Mouse (Mus musculus) hindbrain, embryonic 12.5 days (tissue): Measurements from ENCODE around the gene Dpy30. TPM values are rescaled to one million over a fixed set of nuclear protein-coding genes. Genes with fewer than 3 reads are reported as not detected.
"Not testable (repeated sequence)": the region's sequence is repeated elsewhere in the genome, so short reads cannot be mapped to it uniquely, and the experiment has no call there.

Experiments
- ATAC-seq: fragments of 200-750 bp; cut with Nextera tagmentation; 2 replicates; pipeline ENCODE4 v1.8.0; 2017; ENCODE audit warnings: moderate TSS enrichment; ENCODE audit not compliant: low FRiP score
- H3K27ac ChIP-seq: fragments of 300-500 bp; sonication (generic); 2 replicates; pipeline ENCODE4 v1.5.1; 2016; ENCODE audit warnings: mild to moderate bottlenecking
- H3K27me3 ChIP-seq: fragments of 300-500 bp; sonication (generic); 2 replicates; pipeline ENCODE4 v1.6.1; 2016; ENCODE audit warnings: mild to moderate bottlenecking
- H3K36me3 ChIP-seq: fragments of 300-500 bp; sonication (generic); 2 replicates; pipeline ENCODE4 v1.6.1; 2016; ENCODE audit warnings: mild to moderate bottlenecking
- H3K4me1 ChIP-seq: fragments of 300-500 bp; sonication (generic); 2 replicates; pipeline ENCODE4 v1.6.1; 2016
- H3K4me2 ChIP-seq: fragments of 300-500 bp; sonication (generic); replicated peaks from 2 replicates; pipeline ENCODE4 v1.6.1; 2016; ENCODE audit warnings: mild to moderate bottlenecking
- H3K4me3 ChIP-seq: fragments of 300-500 bp; sonication (generic); 2 replicates; pipeline ENCODE4 v1.5.1; 2016; ENCODE audit warnings: mild to moderate bottlenecking
- H3K9ac ChIP-seq: fragments of 300-500 bp; sonication (generic); 2 replicates; pipeline ENCODE4 v1.6.1; 2016; ENCODE audit warnings: mild to moderate bottlenecking, moderate library complexity
- H3K9me3 ChIP-seq: fragments of 300-500 bp; sonication (generic); replicated peaks from 2 replicates; pipeline ENCODE4 v1.6.1; 2016; ENCODE audit warnings: mild to moderate bottlenecking
- WGBS: fragments of 180-500 bp; shearing (Covaris S2); methylation state at CpG from one replicate; pipeline ENCODE4 v1.1.7; 2016; 5-methylcytosine and 5-hydroxymethylcytosine counted together
- polyA plus RNA-seq: library from polyadenylated mRNA; unstranded; fragments of >200 nt; fragmentation: Nextera tagmentation; extraction: Ambion mirVana; gene quantifications from 2 replicates; pipeline ENCODE4 v1.2.1, GENCODE M21; 2016

Dpy30 gene
- polyA plus RNA-seq, 1 experiment from 2014 or later = 200 TPM

DNA sequence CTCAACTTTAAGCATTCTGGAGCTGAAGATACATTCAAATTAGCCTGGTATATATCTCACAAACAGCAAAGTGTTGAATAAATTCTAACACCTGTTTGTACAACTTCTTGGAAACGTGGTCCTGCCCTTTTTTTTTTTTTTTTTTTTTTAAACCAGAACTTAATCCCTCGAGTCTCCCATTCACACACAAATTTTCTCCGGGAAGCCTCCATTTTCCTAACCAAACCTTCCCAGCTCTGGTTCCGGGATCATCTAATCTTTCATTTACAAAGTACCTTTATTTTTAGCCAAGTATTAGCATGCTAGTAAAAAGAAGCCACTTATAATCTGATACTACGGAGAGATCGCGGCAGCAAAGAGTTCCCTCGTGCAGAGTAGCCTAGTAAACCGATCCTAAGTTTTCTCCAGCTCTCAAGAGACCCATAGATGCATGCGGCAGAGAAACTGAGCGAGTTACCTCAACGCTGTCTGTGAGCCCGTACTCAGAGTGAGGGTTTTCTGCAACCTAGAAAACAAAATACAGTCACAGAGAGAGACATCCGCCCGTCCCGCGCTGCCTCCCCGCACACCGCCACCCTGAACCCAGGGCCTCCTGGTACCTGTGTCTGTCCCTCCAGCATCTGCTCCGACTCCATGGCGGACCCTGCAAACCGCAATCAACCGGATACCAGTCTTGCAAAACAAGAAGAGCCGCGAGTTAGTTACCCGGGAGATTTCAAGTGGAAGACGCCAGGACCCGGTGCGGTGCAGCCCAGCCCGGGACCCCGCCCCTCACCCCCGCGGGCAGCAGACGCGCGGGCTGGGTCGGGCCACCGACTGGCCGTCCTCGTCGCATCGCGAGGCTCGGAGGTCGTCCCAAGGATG is 8.1 kb downstream of the Dpy30 start:
- ATAC-seq = peak; percentile 91
- peak overlapping the region; percentile 75 for H3K9ac ChIP-seq
- no peaks in the 10 kb centered on the region for H3K27me3 ChIP-seq
- H3K27ac ChIP-seq = peak overlapping the region; percentile 91
- under 1% methylated on average over 45 of the region's 45 CpGs for WGBS
- H3K4me2 ChIP-seq = peak overlapping the region; percentile 81
- peaks cover 14% of the 10 kb centered on the region for H3K4me1 ChIP-seq
- H3K36me3 ChIP-seq = peaks cover 6% of the 10 kb centered on the region; the same call in 1 of the 2 replicates
- no peaks in the 10 kb centered on the region for H3K9me3 ChIP-seq
- H3K4me3 ChIP-seq = peak overlapping the region; percentile 75

DNA sequence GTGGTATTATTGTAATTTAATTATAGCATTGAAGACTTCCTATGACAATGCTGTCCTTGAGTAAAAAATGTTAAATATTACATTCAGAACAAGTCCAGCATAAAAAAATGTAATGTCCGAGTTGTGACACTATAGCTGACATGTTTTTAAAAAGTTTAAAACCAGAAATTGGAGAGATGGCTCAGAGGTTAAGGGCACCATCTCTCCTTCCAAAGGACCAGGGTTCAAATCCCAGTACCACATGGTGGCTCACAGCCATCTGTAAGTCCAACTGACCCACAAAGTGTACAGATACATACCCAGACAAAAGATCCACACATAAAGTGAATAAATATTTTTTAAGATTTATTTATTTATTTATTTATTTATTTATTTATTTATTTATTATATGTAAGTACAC is 17.7 kb downstream of the Dpy30 start:
- Histone ChIP-seq H3K4me2 (no peak overlapping the region), H3K27ac (no peak overlapping the region), H3K9me3 (no peaks in the 10 kb centered on the region), H3K4me1 (no peaks in the 10 kb centered on the region), H3K4me3 (no peak overlapping the region), H3K36me3 (peaks cover 64% of the 10 kb centered on the region), H3K27me3 (no peaks in the 10 kb centered on the region), H3K9ac (no peak overlapping the region)
- ATAC-seq = no peak
- WGBS = 97% methylated on average over 1 of the region's 1 CpGs

DNA sequence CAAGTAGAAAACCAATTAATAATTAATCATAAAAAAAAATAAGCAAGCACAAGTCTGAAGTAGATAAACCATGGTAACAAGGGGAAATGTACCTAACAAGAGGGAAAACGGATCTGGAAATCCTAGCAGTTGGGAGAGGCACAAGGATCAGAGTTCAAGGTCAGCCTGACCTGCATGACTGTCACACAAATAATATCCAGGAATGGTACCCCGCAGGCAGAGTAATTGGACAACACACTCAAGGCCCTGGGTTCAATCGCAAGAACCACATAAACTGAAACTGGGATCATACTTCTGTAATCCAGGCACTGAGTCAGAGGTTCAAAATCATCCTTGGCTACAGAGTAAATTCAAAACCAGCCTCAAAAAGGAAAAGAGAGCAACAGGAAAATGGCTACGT is 18.1 kb downstream of the Dpy30 start:
- H3K4me2 ChIP-seq = no peak overlapping the region
- no peak overlapping the region for H3K4me3 ChIP-seq
- no peaks in the 10 kb centered on the region for H3K4me1 ChIP-seq
- peaks cover 63% of the 10 kb centered on the region for H3K36me3 ChIP-seq
- H3K27me3 ChIP-seq = no peaks in the 10 kb centered on the region
- H3K9me3 ChIP-seq = no peaks in the 10 kb centered on the region
- no peak for ATAC-seq
- H3K9ac ChIP-seq = no peak overlapping the region
- no peak overlapping the region for H3K27ac ChIP-seq
- 89% methylated on average over 4 of the region's 4 CpGs for WGBS

DNA sequence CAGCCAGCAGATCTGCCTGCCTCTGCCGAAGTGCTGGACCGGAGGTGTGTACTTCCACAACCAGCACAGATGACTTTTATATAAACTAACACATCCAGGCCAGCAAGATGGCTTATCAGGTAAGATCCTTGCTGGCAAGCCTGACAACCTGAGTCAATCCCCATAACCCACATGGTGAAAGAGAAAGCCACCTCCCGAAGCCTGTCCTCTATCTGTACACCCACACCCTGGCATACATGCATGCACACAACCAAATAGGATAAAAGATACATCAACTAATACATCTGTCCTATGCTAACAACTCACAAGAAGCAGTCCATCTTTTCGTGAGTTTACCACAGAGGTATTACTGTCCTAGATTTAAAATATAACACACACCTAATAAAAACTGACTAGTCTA is 19.7 kb downstream of the Dpy30 start:
- Histone ChIP-seq H3K27me3 (no peaks in the 10 kb centered on the region), H3K36me3 (peaks cover 55% of the 10 kb centered on the region), H3K27ac (no peak overlapping the region), H3K9me3 (no peaks in the 10 kb centered on the region), H3K4me1 (no peaks in the 10 kb centered on the region), H3K4me3 (no peak overlapping the region), H3K4me2 (no peak overlapping the region), H3K9ac (no peak overlapping the region)
- 88% methylated on average over 4 of the region's 4 CpGs for WGBS
- ATAC-seq = no peak

DNA sequence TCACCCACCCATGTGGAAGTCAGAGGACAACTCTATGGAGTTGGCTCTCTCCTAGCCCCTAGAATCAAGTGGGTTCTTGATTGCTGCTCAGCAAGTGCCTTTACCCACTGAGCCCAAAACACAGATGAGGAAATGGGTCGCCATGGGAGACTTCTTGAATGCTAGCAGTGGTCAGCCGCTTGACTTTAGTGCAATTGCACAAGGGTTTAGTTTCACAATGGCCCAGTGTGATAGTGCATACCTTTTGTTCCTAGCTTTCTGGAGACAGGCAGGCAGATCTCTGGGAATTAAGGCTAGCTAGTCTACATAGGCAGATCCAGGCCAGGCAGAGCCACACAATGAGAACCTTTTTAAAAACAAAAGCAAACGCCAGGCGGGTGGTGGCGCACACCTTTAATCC is 23.7 kb downstream of the Dpy30 start:
- no peak overlapping the region for H3K9ac ChIP-seq
- H3K4me1 ChIP-seq = no peaks in the 10 kb centered on the region
- H3K36me3 ChIP-seq = peaks cover 34% of the 10 kb centered on the region
- H3K4me2 ChIP-seq = no peak overlapping the region
- no peak overlapping the region for H3K27ac ChIP-seq
- WGBS = 80% methylated on average over 5 of the region's 5 CpGs
- ATAC-seq = no peak
- no peaks in the 10 kb centered on the region for H3K27me3 ChIP-seq
- H3K9me3 ChIP-seq = no peaks in the 10 kb centered on the region
- no peak overlapping the region for H3K4me3 ChIP-seq

DNA sequence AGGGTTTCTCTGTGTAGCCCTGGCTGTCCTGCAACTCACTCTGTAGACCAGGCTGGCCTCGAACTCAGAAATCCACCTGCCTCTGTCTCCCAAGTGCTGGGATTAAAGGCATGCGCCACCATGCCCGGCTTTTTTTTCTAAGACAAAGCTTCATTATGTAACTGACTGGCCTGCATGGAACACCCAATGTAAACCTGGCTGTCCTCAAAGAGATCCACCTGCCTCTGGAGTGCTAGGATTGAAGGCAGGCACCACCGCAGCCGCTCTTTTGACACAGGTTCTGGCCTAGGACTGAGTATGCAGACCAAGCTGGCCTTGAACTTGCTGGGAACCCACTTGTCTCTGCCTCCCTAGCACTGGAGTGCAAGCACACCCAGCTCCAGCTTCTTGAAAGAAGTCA is 26.8 kb downstream of the Dpy30 start:
- peaks cover 19% of the 10 kb centered on the region for H3K36me3 ChIP-seq
- not testable (repeated sequence) for H3K4me3 ChIP-seq, H3K27me3 ChIP-seq, H3K27ac ChIP-seq, ATAC-seq, H3K9ac ChIP-seq, H3K4me1 ChIP-seq, H3K9me3 ChIP-seq, H3K4me2 ChIP-seq
- 92% methylated on average over 5 of the region's 5 CpGs for WGBS

DNA sequence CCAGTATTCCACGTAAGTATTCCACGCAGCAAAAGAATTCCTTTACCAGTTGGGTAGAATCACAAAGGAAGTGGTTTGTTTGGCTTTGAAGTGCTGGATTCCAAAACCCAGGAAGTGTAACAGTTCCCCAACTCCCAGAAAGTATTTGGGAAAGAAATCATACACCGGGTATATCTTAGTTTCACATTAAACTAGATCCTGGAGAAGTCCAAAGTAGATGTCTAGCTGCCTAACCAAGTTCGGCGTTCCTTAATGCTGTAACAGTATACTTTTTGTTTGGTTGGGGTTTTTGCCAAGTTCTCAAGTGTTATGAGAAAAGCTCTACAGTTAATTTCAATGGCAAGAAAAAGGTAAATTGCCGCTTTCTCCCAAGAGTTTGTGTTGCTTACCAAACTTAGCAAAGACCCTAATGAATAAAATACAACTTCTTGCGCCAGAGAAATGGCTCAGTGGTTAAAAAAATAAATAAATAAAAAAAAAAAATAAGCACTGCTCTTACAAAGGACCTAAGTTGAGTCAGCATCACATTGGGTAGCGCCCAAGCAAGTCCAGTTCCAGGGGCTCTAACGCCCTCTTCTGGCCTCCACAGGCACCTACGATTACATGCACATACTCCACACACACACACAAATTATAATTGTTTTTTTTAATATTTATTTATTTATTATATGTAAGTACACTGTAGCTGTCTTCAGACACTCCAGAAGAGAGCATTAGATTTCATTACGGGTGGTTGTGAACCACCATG is 27.5 kb downstream of the Dpy30 start:
- peak overlapping the region; percentile 96 for H3K4me3 ChIP-seq
- H3K4me2 ChIP-seq = peak overlapping the region; percentile 77
- peaks cover 14% of the 10 kb centered on the region for H3K4me1 ChIP-seq
- H3K27me3 ChIP-seq = no peaks in the 10 kb centered on the region
- 0 out of 2 replicates have a peak overlapping the region, but pooled peaks have one; percentile 96 for H3K9ac ChIP-seq
- peak overlapping the region; percentile 98; the same call in 1 of the 2 replicates for H3K27ac ChIP-seq
- peaks cover 13% of the 10 kb centered on the region for H3K36me3 ChIP-seq
- WGBS = 49% methylated on average over 11 of the region's 11 CpGs
- no peaks in the 10 kb centered on the region for H3K9me3 ChIP-seq
- ATAC-seq = no peak

DNA sequence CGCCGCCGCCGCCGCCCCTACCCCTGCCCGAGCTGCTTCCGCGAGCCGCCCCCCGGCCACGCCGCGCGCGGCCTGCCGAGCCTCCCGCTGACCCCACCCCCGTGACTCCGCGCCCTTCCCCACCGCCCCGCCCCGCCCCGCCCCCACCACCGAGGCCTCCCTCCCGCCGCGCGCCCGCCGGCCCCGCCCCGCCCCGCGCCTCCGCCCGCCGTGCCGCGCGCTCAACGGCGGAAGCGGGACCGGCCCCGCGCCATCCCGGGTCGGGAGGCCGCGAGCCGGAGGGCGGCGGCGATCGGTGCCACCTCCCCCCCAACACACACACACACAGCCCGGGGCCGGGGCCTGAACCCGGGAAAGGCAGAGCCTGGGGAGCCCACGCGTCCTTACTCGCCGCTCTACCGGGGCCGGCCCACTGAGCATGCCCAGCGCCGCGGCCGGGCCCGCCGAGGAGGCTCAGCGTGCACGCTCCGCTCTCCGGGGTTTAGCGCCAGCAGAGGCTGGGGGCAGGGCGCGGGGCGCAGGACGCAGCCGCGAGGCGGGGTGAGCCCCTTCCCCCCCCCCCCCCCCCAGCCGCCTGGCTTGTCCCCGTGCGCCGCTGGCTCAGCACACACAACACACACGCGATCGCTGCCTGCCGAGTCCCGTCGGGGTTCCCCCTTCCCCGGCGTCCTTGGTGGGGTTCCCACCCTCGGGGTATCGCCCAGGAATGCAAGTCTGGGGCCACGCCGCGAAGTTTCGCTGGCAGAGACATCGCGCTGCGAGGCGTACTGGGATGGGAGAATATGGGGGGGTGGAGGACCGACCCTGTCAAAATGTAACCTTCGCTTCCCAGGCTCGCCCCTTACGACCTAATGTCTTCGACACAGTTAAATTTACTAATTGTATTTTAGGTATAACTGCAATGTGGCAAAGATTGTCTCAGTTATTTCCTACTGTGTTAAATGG is 28.4 kb downstream of the Dpy30 start, which contains the start of gene Memo1:
TSS of gene Memo1 (minus strand) at position 496 of the 945 bp plus-strand sequence.
- peak within 1 kb of the TSS; percentile 96 for H3K9ac ChIP-seq
- peaks cover 19% of the 10 kb centered on the region for H3K4me1 ChIP-seq
- no peaks in the 10 kb centered on the region for H3K27me3 ChIP-seq
- under 1% methylated on average over 74 of the region's 110 CpGs for WGBS
- peak within 1 kb of the TSS; percentile 98 for H3K27ac ChIP-seq
- peaks cover 10% of the 10 kb centered on the region; the same call in 1 of the 2 replicates for H3K36me3 ChIP-seq
- H3K4me3 ChIP-seq = peak within 1 kb of the TSS; percentile 96
- no peaks in the 10 kb centered on the region for H3K9me3 ChIP-seq
- H3K4me2 ChIP-seq = peak within 1 kb of the TSS; percentile 77
- peak; percentile 92 for ATAC-seq

DNA sequence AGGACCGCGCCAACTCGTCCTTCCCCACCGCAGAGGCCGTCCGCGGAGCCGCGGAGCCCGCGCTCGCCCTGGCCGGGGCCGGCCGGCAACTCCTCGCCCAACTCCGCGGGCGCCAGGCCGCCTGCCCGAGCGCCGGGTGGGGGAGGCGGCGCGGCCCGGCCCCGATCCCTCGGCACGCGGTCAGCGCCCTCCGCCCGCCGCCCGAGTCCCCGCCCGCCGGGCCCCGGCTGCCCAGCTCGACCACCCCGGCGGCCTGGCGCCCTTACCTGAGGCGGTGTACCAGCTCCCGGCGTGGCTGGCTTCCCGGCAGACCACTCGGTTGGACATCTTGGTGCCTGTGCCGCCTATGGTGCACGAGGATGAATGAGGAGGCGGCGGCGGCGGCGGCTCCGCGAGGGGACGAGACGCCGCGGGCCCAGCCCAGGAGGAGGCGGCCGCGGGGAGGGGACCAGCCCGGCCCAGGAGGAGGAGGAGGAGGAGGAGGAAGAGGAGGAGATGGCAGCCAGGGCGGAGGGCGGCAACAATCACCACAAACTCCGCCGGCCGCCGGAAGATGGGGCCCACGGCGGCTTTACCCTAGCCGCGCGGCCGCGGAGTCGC is 29.2 kb downstream of the Dpy30 start:
- no peaks in the 10 kb centered on the region for H3K9me3 ChIP-seq
- H3K9ac ChIP-seq = peak overlapping the region; percentile 96
- peaks cover 19% of the 10 kb centered on the region for H3K4me1 ChIP-seq
- H3K27me3 ChIP-seq = no peaks in the 10 kb centered on the region
- peak overlapping the region; percentile 96 for H3K4me3 ChIP-seq
- peak overlapping the region; percentile 98 for H3K27ac ChIP-seq
- WGBS = under 1% methylated on average over 53 of the region's 80 CpGs
- peak overlapping the region; percentile 77 for H3K4me2 ChIP-seq
- H3K36me3 ChIP-seq = peaks cover 6% of the 10 kb centered on the region; the same call in 1 of the 2 replicates
- ATAC-seq = peak; percentile 84

DNA sequence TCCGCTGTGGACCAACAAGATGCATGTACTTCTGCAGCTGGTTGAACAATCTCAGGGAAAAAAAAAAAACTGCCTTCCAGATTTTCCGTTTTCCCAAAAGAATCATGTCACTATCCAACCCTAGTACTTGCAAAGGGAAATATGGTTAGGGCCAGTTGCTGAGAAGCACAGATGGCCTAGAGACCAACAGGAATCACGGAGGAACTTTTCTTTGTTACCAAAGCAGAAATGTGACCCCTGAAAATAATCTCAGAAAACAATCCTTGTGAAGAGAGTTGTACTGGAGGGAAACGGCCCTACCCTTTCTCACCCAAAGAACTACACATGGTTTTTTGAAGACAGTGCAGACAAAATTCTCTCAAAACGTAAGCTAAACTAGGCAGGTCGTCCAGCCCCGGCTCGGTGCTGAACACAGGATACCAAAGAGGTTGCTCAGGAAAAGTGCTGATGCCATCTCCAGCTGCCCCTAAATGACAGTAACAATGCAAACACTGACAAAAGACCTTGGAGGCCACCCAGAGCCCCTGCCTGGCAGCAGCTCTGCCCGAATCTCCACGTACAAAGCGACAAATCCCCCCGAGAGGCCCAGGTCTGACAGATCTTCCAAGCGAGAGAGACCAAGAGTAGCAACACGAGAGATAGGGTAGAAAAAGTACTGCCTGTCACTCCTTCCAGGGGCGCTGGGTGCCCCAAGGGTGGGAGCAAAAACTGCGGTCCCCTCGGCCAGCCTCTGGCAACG is 29.9 kb downstream of the Dpy30 start:
- H3K4me1 ChIP-seq = peaks cover 19% of the 10 kb centered on the region
- no peaks in the 10 kb centered on the region for H3K9me3 ChIP-seq
- WGBS = 2% methylated on average over 18 of the region's 18 CpGs
- H3K36me3 ChIP-seq = peaks cover 6% of the 10 kb centered on the region; the same call in 1 of the 2 replicates
- H3K27me3 ChIP-seq = no peaks in the 10 kb centered on the region
- H3K27ac ChIP-seq = peak overlapping the region; percentile 98
- H3K9ac ChIP-seq = peak overlapping the region; percentile 96
- H3K4me2 ChIP-seq = peak overlapping the region; percentile 77
- peak overlapping the region; percentile 96 for H3K4me3 ChIP-seq
- ATAC-seq = peak; percentile 2; the same call in 1 of the 2 replicates
